Mouse (Mus musculus): ENCODE measurements around the gene Ap1m2.
"Not testable (repeated sequence)": the region's sequence is repeated elsewhere in the genome, so short reads cannot be mapped to it uniquely, and the experiment has no call there.

- not testable (repeated sequence) for TF ChIP-seq CTCF (IDR thresholded peaks at IDR 0.05; ENCODE audit: borderline replicate concordance, insufficient read depth, low read depth, low read length); POLR2A (IDR thresholded peaks at IDR 0.05; ENCODE audit: borderline replicate concordance, insufficient read depth, low read length)
Observed at GRCm38 (mm10) chr9:21256349-21256748, 55.8 kb downstream of the Ap1m2 start.

Data from cerebellum, adult 2 months (tissue).